Mouse (Mus musculus) cortical plate, adult 2 months (tissue): ENCODE results near the gene Gm2115.

Experiments used
- CTCF ChIP-seq: fragments of 200-500 bp; IDR thresholded peaks from 2 replicates; pipeline ENCODE4 v1.5.1; 2011; ENCODE audit warnings: mild to moderate bottlenecking, control low read depth, low read length; ENCODE audit not compliant: insufficient read depth; ENCODE audit errors: extremely low read depth
- POLR2A ChIP-seq: fragments of 200-500 bp; IDR thresholded peaks from 2 replicates; pipeline ENCODE4 v1.6.1; 2011; ENCODE audit warnings: mild to moderate bottlenecking, low read length, control low read depth; ENCODE audit not compliant: insufficient read depth; ENCODE audit errors: extremely low read depth

GRCm38 (mm10) chr7:84601331-84601730, 72.6 kb downstream of the Gm2115 start:
- TF ChIP-seq CTCF, result no peak
- TF ChIP-seq POLR2A, result no peak
